Mouse (Mus musculus) neural tube, embryonic 12.5 days (tissue): ENCODE data around the gene Grin2b. TPM values are rescaled to one million over a fixed set of nuclear protein-coding genes. Genes with fewer than 3 reads are reported as not detected.

Source experiments
- ATAC-seq: fragments of 200-750 bp; cut with Nextera tagmentation; 2 replicates; pipeline ENCODE4 v1.8.0; 2017; ENCODE audit warnings: low read depth, mild to moderate bottlenecking, moderate TSS enrichment, moderate library complexity; ENCODE audit not compliant: low FRiP score
- H3K27ac ChIP-seq: fragments of 300-500 bp; sonication (generic); 2 replicates; pipeline ENCODE4 v1.5.1; 2016
- H3K27me3 ChIP-seq: fragments of 300-500 bp; sonication (generic); replicated peaks from 2 replicates; pipeline ENCODE4 v1.6.1; 2016; ENCODE audit warnings: mild to moderate bottlenecking
- H3K36me3 ChIP-seq: fragments of 300-500 bp; sonication (generic); 2 replicates; pipeline ENCODE4 v1.6.1; 2016; ENCODE audit warnings: mild to moderate bottlenecking
- H3K4me1 ChIP-seq: fragments of 300-500 bp; sonication (generic); 2 replicates; pipeline ENCODE4 v1.6.1; 2016
- H3K4me2 ChIP-seq: fragments of 300-500 bp; sonication (generic); replicated peaks from 2 replicates; pipeline ENCODE4 v1.6.1; 2016; ENCODE audit warnings: mild to moderate bottlenecking
- H3K4me3 ChIP-seq: fragments of 300-500 bp; sonication (generic); 2 replicates; pipeline ENCODE4 v1.5.1; 2016
- H3K9ac ChIP-seq: fragments of 300-500 bp; sonication (generic); 2 replicates; pipeline ENCODE4 v1.6.1; 2016; ENCODE audit warnings: mild to moderate bottlenecking
- H3K9me3 ChIP-seq: fragments of 300-500 bp; sonication (generic); 2 replicates; pipeline ENCODE4 v1.6.1; 2016; ENCODE audit warnings: mild to moderate bottlenecking
- WGBS: fragments of 180-500 bp; shearing (Covaris S2); methylation state at CpG from one replicate; pipeline ENCODE4 v1.1.7; 2016; 5-methylcytosine and 5-hydroxymethylcytosine counted together
- polyA plus RNA-seq: library from polyadenylated mRNA; unstranded; fragments of >200 nt; fragmentation: Nextera tagmentation; extraction: Ambion mirVana; gene quantifications from 2 replicates; pipeline ENCODE4 v1.2.1, GENCODE M21; 2016

The Grin2b gene
- 15.1 and 15.4 TPM in 2 replicates for polyA plus RNA-seq

DNA sequence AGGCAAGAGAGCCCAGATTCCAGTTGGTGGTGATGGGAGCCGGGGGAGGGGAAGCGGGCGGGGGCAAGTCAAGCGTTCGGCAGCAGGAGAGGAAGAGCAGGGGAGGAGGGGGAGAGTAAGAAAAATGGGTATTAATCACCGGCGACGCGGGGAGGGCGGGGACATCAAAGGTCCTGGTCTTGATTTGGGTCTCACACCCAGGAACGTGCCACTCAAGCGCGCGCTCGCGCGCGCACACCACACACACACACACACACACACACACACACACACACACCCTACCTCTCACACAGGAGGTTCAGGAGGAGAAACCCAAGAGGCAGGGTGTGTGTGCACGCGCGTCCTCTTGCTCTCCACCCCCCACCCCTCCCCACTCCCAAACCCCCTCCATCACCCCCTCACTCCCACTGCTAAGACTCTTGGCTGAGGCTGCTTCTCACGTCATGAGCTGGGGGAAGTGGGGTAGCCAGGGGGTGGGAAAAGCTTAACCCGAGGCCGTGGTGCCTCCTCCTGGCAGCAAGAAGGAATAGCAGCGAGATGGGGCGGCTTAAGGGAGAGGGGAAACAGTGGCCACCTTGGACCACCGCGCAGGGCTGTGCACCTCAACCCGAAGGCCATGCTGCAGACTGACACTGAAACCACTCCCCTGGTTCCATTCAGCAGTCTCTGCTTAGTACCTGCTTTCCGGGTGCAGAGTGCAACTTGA is at the start of gene Grin2b:
Gene Grin2b, minus strand, starts transcription at position 321 of the 706 bp plus-strand sequence.
- peak within 1 kb of the TSS; percentile 57 for H3K9ac ChIP-seq
- H3K36me3 ChIP-seq, result no peaks in the 10 kb centered on the region
- H3K9me3 ChIP-seq, result no peaks in the 10 kb centered on the region
- H3K4me1 ChIP-seq, result peaks cover 8% of the 10 kb centered on the region
- peaks cover 21% of the 10 kb centered on the region for H3K27me3 ChIP-seq
- ATAC-seq, result peak; percentile 81
- peak within 1 kb of the TSS; percentile 20; the same call in 1 of the 2 replicates for H3K27ac ChIP-seq
- WGBS, result 1% methylated on average over 20 of the region's 30 CpGs
- H3K4me2 ChIP-seq, result peak within 1 kb of the TSS; percentile 87
- H3K4me3 ChIP-seq, result peak within 1 kb of the TSS; percentile 51

DNA sequence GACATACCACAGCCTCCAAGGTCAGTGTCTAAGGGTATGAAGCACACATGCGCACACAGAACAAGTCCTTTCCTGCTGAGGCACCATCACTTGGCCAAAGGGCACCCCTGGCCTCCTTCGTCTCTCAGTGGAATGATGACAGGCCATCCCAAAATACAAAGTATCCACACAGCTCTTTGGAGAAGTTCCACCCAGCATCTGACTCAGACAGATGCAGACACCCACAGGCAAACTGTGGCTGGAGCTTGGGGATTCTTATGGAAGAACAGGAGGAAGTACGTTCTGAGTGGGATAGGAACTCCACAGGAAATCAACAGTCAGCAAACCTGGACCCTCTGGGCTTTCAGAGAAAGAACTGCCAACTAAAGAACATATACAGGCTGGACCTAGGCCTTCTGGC is 48.6 kb upstream of the Grin2b start:
- no peaks in the 10 kb centered on the region for H3K9me3 ChIP-seq
- no peak overlapping the region for H3K4me3 ChIP-seq
- H3K4me1 ChIP-seq, result no peaks in the 10 kb centered on the region
- H3K27ac ChIP-seq, result no peak overlapping the region
- no peak for ATAC-seq
- no peaks in the 10 kb centered on the region for H3K36me3 ChIP-seq
- H3K4me2 ChIP-seq, result no peak overlapping the region
- no peak overlapping the region for H3K9ac ChIP-seq
- H3K27me3 ChIP-seq, result no peaks in the 10 kb centered on the region
- WGBS, result 91% methylated on average over 3 of the region's 3 CpGs

DNA sequence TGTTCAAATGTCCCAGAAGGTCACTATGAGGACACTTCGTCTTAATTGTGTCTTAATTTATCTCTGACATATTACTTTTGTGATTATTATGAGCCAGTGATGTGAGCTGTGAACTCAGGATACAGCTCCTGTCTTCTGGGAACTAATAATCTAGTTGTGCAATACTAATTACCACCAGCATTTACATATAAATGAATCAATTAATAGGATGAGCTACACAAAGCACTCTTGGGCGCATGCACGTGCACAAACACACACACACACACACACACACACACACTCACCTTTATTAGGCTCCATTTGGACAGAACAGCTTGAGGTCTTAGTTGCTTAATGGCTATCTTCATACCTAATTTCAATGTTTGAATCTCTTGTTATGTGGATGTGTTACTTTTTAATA is 37.1 kb upstream of the Grin2b start:
- Histone ChIP-seq H3K27ac (no peak overlapping the region), H3K9me3 (no peaks in the 10 kb centered on the region), H3K4me2 (no peak overlapping the region), H3K36me3 (no peaks in the 10 kb centered on the region), H3K27me3 (no peaks in the 10 kb centered on the region), H3K4me1 (no peaks in the 10 kb centered on the region), H3K9ac (no peak overlapping the region), H3K4me3 (no peak overlapping the region)
- ATAC-seq, result no peak
- 72% methylated on average over 3 of the region's 3 CpGs for WGBS

DNA sequence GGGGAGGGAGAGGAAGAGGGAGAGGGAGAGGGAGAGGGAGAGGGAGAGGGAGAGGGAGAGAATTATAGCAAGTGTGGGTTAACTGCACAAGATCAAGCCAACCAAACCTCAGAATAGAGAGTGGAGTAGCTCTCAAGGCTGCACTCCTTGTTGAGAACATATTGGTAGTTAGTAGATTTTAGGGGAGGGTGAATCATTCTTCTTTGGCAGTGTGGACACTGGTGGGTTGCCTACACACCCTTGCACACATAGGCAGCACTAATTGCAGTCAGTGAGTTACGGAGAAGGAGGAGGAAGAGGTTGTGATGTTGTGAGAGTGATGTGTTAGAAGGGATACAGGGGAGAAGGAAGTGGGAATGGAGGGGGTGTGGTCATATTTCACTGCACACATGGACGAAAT is 26.5 kb upstream of the Grin2b start:
- Histone ChIP-seq H3K27me3 (no peaks in the 10 kb centered on the region), H3K36me3 (no peaks in the 10 kb centered on the region), H3K4me1 (no peaks in the 10 kb centered on the region), H3K4me3 (no peak overlapping the region), H3K9ac (no peak overlapping the region), H3K9me3 (no peaks in the 10 kb centered on the region), H3K27ac (no peak overlapping the region), H3K4me2 (no peak overlapping the region)
- no peak for ATAC-seq
- 77% methylated on average over 2 of the region's 2 CpGs for WGBS

DNA sequence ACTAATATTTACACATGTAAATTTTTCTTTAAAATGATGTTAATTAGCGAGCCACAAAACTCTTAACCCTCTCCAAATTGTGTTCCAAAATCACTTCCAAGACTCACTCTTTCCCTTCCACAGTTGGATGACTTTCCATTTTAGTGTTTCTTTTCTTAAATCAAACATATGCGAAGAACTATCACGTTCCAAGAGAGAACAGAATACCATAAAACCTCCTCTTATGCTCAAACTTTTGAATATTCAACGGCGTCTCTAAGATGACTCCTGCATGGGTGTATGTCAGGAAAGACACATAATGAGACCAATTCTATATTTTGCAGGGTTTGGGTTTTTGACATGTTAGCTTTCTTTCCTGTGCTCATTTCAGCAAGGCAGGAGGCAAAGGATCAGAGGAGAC is 21.3 kb upstream of the Grin2b start:
- no peak overlapping the region for H3K9ac ChIP-seq
- no peak overlapping the region for H3K4me3 ChIP-seq
- no peaks in the 10 kb centered on the region for H3K36me3 ChIP-seq
- H3K27me3 ChIP-seq, result no peaks in the 10 kb centered on the region
- WGBS, result 83% methylated on average over 5 of the region's 5 CpGs
- no peak for ATAC-seq
- no peaks in the 10 kb centered on the region for H3K9me3 ChIP-seq
- no peaks in the 10 kb centered on the region for H3K4me1 ChIP-seq
- H3K27ac ChIP-seq, result no peak overlapping the region
- no peak overlapping the region for H3K4me2 ChIP-seq

DNA sequence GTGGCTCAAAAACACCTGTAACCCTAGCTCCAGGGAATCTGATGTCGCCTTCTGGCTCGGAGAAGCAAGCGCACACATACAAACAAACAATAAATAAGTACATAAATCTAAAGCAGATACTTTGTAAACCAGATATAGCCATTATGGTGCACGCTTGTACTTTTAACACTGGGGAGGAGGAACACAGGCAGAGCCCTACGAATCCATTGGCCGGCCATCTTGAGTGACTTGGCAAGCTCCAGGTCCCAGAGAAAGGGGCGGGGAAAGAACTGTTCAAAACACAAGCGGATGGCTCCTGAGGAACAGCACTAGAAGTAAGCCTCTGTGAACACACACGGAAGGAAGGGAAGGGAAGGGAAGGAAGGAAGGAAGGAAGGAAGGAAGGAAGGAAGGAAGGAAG is 4.8 kb upstream of the Grin2b start:
- Histone ChIP-seq H3K27ac (no peak overlapping the region), H3K9ac (no peak overlapping the region), H3K27me3 (no peaks in the 10 kb centered on the region), H3K4me1 (no peaks in the 10 kb centered on the region), H3K36me3 (no peaks in the 10 kb centered on the region), H3K4me3 (no peak overlapping the region), H3K9me3 (no peaks in the 10 kb centered on the region), H3K4me2 (no peak overlapping the region)
- WGBS, result 85% methylated on average over 9 of the region's 9 CpGs
- no peak for ATAC-seq

DNA sequence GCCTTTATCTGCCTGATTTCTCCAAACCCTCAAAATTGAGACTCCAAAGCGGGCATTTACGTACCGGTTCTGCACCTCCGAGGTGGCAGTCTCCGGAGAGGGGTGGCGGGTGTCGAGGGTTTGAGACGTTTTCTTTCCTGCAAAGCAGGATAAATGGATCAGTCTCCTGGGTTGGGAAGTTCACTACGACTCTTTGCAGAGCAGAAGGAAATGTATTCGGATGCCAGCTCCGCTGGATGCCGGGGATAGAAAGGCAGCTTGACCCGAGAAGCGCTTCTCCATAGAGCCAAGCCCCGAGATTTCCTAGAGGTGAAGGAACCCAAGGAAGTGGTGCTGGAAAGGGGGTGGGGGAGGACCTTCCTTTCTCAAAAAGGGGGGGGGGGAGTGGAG is 515 bp downstream of the Grin2b start:
- Histone ChIP-seq H3K27me3 (peaks cover 21% of the 10 kb centered on the region), H3K4me3 (peak overlapping the region; percentile 51), H3K9me3 (no peaks in the 10 kb centered on the region), H3K4me1 (peaks cover 8% of the 10 kb centered on the region), H3K36me3 (no peaks in the 10 kb centered on the region), H3K4me2 (peak overlapping the region; percentile 87), H3K9ac (peak overlapping the region; percentile 57), H3K27ac (peak overlapping the region; percentile 20; the same call in 1 of the 2 replicates)
- ATAC-seq, result peak; percentile 51
- WGBS, result under 1% methylated on average over 15 of the region's 15 CpGs

DNA sequence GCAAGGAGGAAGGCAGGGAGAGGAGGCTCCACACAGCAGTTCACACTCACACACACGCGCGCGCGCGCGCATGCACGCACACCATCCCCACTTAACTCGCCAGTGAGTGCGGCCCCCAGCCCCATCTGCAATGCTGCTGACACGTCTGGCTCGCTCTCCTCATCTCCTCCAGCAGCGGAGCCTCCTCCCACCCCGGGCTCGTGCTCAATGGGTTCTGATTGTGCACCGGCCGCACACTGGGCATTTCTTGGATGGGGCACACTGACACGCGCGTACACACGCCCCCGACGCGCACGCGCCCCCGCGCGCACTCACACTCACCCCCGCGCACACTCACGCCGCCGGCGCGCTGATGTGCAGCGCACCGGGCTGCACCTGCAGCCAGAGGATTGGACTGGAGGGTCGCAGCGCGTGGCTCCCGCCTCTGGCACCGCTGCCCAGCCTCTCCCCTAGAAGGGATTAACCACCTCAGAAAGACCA is 1.1 kb downstream of the Grin2b start:
- WGBS, result 1% methylated on average over 43 of the region's 43 CpGs
- Histone ChIP-seq H3K36me3 (no peaks in the 10 kb centered on the region), H3K9ac (peak overlapping the region; percentile 57), H3K27me3 (peaks cover 21% of the 10 kb centered on the region), H3K27ac (peak overlapping the region; percentile 20; the same call in 1 of the 2 replicates), H3K4me1 (peaks cover 8% of the 10 kb centered on the region), H3K4me3 (peak overlapping the region; percentile 51), H3K4me2 (peak overlapping the region; percentile 87), H3K9me3 (no peaks in the 10 kb centered on the region)
- peak; percentile 81 for ATAC-seq

DNA sequence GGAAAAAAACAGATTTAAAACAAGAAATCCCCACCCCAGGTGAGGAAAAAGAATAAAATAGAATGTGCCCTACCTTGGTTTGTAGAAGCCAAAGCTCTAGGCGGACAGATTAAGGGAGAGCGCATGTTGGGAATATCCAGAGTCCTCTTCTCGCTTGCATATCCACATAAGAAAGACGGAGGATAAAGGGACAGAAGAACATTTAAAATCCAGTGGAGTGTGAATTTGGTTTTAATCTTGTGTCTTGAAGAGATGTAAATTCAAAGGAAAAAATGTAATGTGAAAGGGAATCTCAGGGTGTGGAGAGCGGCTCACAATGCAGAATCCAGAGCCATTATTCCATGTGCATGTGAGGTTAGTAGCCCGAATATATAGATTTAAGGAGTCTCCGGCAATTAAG is 2.0 kb downstream of the Grin2b start:
- no peak for ATAC-seq
- H3K27me3 ChIP-seq, result peaks cover 21% of the 10 kb centered on the region
- WGBS, result 15% methylated on average over 7 of the region's 7 CpGs
- peaks cover 8% of the 10 kb centered on the region for H3K4me1 ChIP-seq
- no peaks in the 10 kb centered on the region for H3K36me3 ChIP-seq
- H3K9me3 ChIP-seq, result no peaks in the 10 kb centered on the region
- H3K27ac ChIP-seq, result no peak overlapping the region
- H3K4me2 ChIP-seq, result peak overlapping the region; percentile 87
- H3K9ac ChIP-seq, result no peak overlapping the region; the same call in none of the 2 replicates
- peak overlapping the region; percentile 51 for H3K4me3 ChIP-seq

DNA sequence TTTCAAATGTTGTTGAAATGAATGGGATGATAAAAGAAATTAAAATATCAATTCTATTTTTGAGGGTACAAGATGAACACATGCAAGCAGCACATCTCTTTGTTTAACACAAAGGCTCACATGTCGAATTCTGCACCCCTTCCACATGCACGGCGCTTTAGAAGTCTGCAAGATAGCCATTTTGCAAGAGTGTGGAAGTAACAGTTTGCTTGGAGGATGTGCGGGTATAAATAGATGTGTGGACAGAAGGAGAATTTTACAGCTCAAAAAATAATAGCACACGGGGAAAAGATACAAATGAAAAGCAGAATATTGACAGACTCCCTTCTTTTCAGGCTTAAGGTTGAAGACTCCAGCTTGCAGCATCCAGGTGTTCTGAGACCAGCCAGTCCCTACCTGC is 2.9 kb downstream of the Grin2b start:
- Histone ChIP-seq H3K27ac (no peak overlapping the region), H3K9ac (peak overlapping the region; percentile 13; the same call in 1 of the 2 replicates), H3K9me3 (no peaks in the 10 kb centered on the region), H3K4me1 (peaks cover 8% of the 10 kb centered on the region), H3K4me3 (peak overlapping the region; percentile 51), H3K27me3 (peaks cover 21% of the 10 kb centered on the region), H3K36me3 (no peaks in the 10 kb centered on the region), H3K4me2 (peak overlapping the region; percentile 87)
- ATAC-seq, result no peak
- WGBS, result 80% methylated on average over 5 of the region's 5 CpGs

DNA sequence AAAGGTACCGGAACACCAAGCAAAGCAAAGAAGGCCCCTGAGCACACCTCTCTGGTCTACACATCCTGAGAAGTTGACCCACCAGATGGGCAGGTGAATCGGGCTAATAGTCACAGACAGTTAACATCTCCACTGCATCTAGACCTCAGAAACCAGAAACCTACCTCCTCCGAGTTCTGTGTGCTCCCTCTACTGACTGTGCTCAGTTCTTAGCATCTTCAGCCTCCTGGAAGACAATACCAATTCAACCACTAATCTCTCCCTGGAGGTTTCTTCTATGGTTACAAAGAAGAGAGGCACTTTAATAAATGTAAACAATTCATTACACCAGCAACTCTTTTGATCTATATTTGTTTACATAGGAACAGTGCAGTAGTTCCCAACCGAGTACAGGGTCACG is 6.0 kb downstream of the Grin2b start:
- ATAC-seq, result no peak
- Histone ChIP-seq H3K27me3 (peaks cover 17% of the 10 kb centered on the region), H3K27ac (no peak overlapping the region), H3K9me3 (no peaks in the 10 kb centered on the region), H3K4me1 (peaks cover 9% of the 10 kb centered on the region), H3K4me3 (no peak overlapping the region), H3K36me3 (no peaks in the 10 kb centered on the region), H3K9ac (no peak overlapping the region), H3K4me2 (no peak overlapping the region)
- WGBS, result 83% methylated on average over 5 of the region's 5 CpGs

DNA sequence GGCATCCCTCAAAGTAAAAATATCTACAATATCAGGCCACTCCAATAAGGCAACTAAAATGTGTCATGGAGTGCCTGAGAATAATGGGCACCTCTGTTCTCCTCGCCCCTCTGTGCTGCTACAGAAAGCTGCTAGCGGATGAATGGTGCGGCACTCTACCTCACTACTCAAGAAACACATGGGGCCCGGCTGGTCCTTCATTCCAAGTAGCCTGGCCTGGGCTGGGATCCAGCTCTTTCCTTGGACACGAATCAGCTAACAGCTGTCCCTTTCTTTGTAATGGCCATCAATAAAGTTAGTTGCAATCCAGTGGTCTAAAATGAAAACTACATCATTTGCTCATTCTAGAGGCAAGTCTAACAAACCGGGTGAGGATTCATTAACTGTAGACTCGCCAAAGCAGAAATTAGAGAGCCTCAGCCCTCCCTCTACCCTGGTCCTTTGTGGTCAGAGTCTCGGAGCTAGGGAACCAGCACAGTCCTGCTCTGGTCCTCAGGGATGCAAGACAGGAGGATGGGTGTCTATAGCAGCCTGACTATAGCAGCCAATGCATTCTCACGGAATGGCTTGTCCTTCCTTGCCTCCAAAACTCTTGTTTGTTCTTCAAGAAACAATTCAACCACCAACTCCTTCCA is 7.8 kb downstream of the Grin2b start:
- Histone ChIP-seq H3K4me2 (no peak overlapping the region), H3K4me3 (no peak overlapping the region), H3K27ac (no peak overlapping the region), H3K9ac (no peak overlapping the region), H3K9me3 (no peaks in the 10 kb centered on the region), H3K27me3 (peaks cover 3% of the 10 kb centered on the region; the same call in 1 of the 2 replicates), H3K4me1 (peaks cover 12% of the 10 kb centered on the region), H3K36me3 (no peaks in the 10 kb centered on the region)
- no peak for ATAC-seq
- 73% methylated on average over 9 of the region's 9 CpGs for WGBS
